Mouse (Mus musculus) liver, postnatal 0 days (tissue): Measurements from ENCODE around the gene Sorbs1. TPM values are rescaled to one million over a fixed set of nuclear protein-coding genes. Genes with fewer than 3 reads are reported as not detected.

Source experiments
- ATAC-seq: fragments of 200-750 bp; cut with Nextera tagmentation; 2 replicates; pipeline ENCODE4 v1.8.0; 2017; ENCODE audit warnings: mild to moderate bottlenecking, moderate library complexity
- DNase-seq: peaks from one replicate; pipeline ENCODE4 v3.0.0-alpha.2; 2016
- H3K27ac ChIP-seq: fragments of 300-500 bp; sonication (generic); 2 replicates; pipeline ENCODE4 v1.5.1; 2014; ENCODE audit warnings: antibody characterized with exemption, moderate library complexity, mild to moderate bottlenecking, low read depth
- H3K27me3 ChIP-seq: fragments of 300-500 bp; sonication (generic); 2 replicates; pipeline ENCODE4 v1.6.1; 2014; ENCODE audit warnings: low read length, control low read depth, mixed read lengths; ENCODE audit not compliant: insufficient read depth
- H3K36me3 ChIP-seq: fragments of 300-500 bp; sonication (generic); replicated peaks from 2 replicates; pipeline ENCODE4 v1.6.1; 2014; ENCODE audit warnings: mild to moderate bottlenecking, control low read depth, low read length, moderate library complexity, mixed read lengths; ENCODE audit not compliant: insufficient read depth
- H3K4me1 ChIP-seq: fragments of 300-500 bp; sonication (generic); 2 replicates; pipeline ENCODE4 v1.6.1; 2014; ENCODE audit warnings: antibody characterized with exemption, mild to moderate bottlenecking, control low read depth; ENCODE audit not compliant: insufficient read depth
- H3K4me2 ChIP-seq: fragments of 300-500 bp; sonication (generic); 2 replicates; pipeline ENCODE4 v1.6.1; 2014; ENCODE audit warnings: low read depth, mild to moderate bottlenecking, low read length, moderate library complexity, mixed read lengths
- H3K4me3 ChIP-seq: fragments of 300-500 bp; sonication (generic); 2 replicates; pipeline ENCODE4 v1.5.1; 2014; ENCODE audit warnings: low read depth, low read length
- H3K9ac ChIP-seq: fragments of 300-500 bp; sonication (generic); replicated peaks from 2 replicates; pipeline ENCODE4 v1.6.1; 2014; ENCODE audit warnings: mild to moderate bottlenecking, moderate library complexity
- H3K9me3 ChIP-seq: fragments of 300-500 bp; sonication (generic); 2 replicates; pipeline ENCODE4 v1.6.1; 2016; ENCODE audit warnings: mild to moderate bottlenecking, control low read depth, low read length, mixed read lengths
- CTCF ChIP-seq: sonication (generic); IDR thresholded peaks from 2 replicates; pipeline ENCODE4 v1.5.1; 2016; ENCODE audit warnings: antibody characterized with exemption, low read depth
- EP300 ChIP-seq: IDR thresholded peaks from 2 replicates; pipeline ENCODE4 v1.6.1; 2016; ENCODE audit warnings: antibody characterized with exemption, low read depth, mild to moderate bottlenecking
- WGBS: fragments of 180-500 bp; shearing (Covaris S2); extraction: QIAGEN DNeasy Blood & Tissue Kit; methylation state at CpG from one replicate; pipeline ENCODE4 v1.1.7; 2014; ENCODE audit not compliant: insufficient replicate concordance; 5-methylcytosine and 5-hydroxymethylcytosine counted together
- polyA plus RNA-seq: library from polyadenylated mRNA; unstranded; fragments of >200 nt; fragmentation: Nextera tagmentation; extraction: Ambion mirVana; gene quantifications from 2 replicates; pipeline ENCODE4 v1.2.1, GENCODE M21; 2015

Gene Sorbs1
- polyA plus RNA-seq, 1 experiment from 2014 or later, result 30.4 TPM

- Histone ChIP-seq H3K27ac (peak overlapping the region; percentile 94), H3K27me3 (no peaks in the 10 kb centered on the region), H3K4me2 (peak overlapping the region; percentile 62), H3K9me3 (no peaks in the 10 kb centered on the region), H3K4me1 (peaks cover 7% of the 10 kb centered on the region), H3K36me3 (peaks cover 11% of the 10 kb centered on the region; the same call in 1 of the 2 replicates), H3K9ac (peak overlapping the region; percentile 45; the same call in 1 of the 2 replicates), H3K4me3 (peak overlapping the region; percentile 19)
- no peak for DNase-seq
- 35% methylated on average over 4 of the region's 4 CpGs for WGBS
- ATAC-seq, result peak; percentile 54
- no peak for TF ChIP-seq CTCF
- no peak for TF ChIP-seq EP300
These were observed 215.8 kb downstream of the Sorbs1 start for GRCm38 (mm10) chr19:40297798-40298144.

GRCm38 (mm10) chr19:40297078-40297797, 216.3 kb downstream of the Sorbs1 start:
- no peaks in the 10 kb centered on the region for H3K9me3 ChIP-seq

GRCm38 (mm10) chr19:40294231-40294630, 219.3 kb downstream of the Sorbs1 start:
- Histone ChIP-seq H3K27me3 (no peaks in the 10 kb centered on the region), H3K4me3 (no peak overlapping the region), H3K4me1 (peaks cover 7% of the 10 kb centered on the region), H3K9me3 (no peaks in the 10 kb centered on the region), H3K27ac (no peak overlapping the region), H3K36me3 (peaks cover 4% of the 10 kb centered on the region; the same call in 1 of the 2 replicates), H3K4me2 (no peak overlapping the region), H3K9ac (no peak overlapping the region)
- no peak for ATAC-seq
- no peak for DNase-seq
- TF ChIP-seq EP300 (no peak), CTCF (no peak)
- WGBS, result 75% methylated on average over 1 of the region's 1 CpGs

More at GRCm38 (mm10) chr19:40297078-40297797, 216.3 kb downstream of the Sorbs1 start:
- Histone ChIP-seq H3K4me2 (peak overlapping the region; percentile 62), H3K4me3 (peak overlapping the region; percentile 19), H3K27me3 (no peaks in the 10 kb centered on the region), H3K36me3 (peaks cover 10% of the 10 kb centered on the region; the same call in 1 of the 2 replicates), H3K27ac (peak overlapping the region; percentile 94), H3K9ac (peak overlapping the region; percentile 45; the same call in 1 of the 2 replicates), H3K4me1 (peaks cover 7% of the 10 kb centered on the region)
- DNase-seq (peak; percentile 55), ATAC-seq (peak; percentile 97)
- 49% methylated on average over 7 of the region's 7 CpGs for WGBS
- TF ChIP-seq EP300, result peak; percentile 87; the same call in 1 of the 2 replicates
- no peak for TF ChIP-seq CTCF

- 92% methylated on average over 6 of the region's 6 CpGs for WGBS
- Histone ChIP-seq H3K4me1 (peaks cover 7% of the 10 kb centered on the region), H3K4me3 (no peak overlapping the region), H3K9ac (no peak overlapping the region), H3K4me2 (no peak overlapping the region), H3K27ac (no peak overlapping the region), H3K36me3 (peaks cover 3% of the 10 kb centered on the region; the same call in 1 of the 2 replicates), H3K27me3 (no peaks in the 10 kb centered on the region), H3K9me3 (no peaks in the 10 kb centered on the region)
- ATAC-seq, result no peak
- DNase-seq, result no peak
- no peak for TF ChIP-seq CTCF
- TF ChIP-seq EP300, result no peak
These were observed 219.8 kb downstream of the Sorbs1 start for GRCm38 (mm10) chr19:40293791-40294190.

- H3K27me3 ChIP-seq, result no peaks in the 10 kb centered on the region
- 78% methylated on average over 6 of the region's 6 CpGs for WGBS
- ATAC-seq, result no peak
These were observed 223.4 kb downstream of the Sorbs1 start for GRCm38 (mm10) chr19:40290099-40290724.

GRCm38 (mm10) chr19:40288415-40288814, 225.2 kb downstream of the Sorbs1 start:
- Histone ChIP-seq H3K4me2 (no peak overlapping the region), H3K27me3 (no peaks in the 10 kb centered on the region), H3K27ac (no peak overlapping the region), H3K36me3 (no peaks in the 10 kb centered on the region), H3K9ac (no peak overlapping the region), H3K9me3 (no peaks in the 10 kb centered on the region), H3K4me1 (no peaks in the 10 kb centered on the region), H3K4me3 (no peak overlapping the region)
- ATAC-seq (no peak), DNase-seq (no peak)
- WGBS, result 88% methylated on average over 9 of the region's 9 CpGs
- TF ChIP-seq EP300, result no peak

More at GRCm38 (mm10) chr19:40290099-40290724, 223.4 kb downstream of the Sorbs1 start:
- Histone ChIP-seq H3K9me3 (no peaks in the 10 kb centered on the region), H3K4me2 (no peak overlapping the region), H3K4me3 (no peak overlapping the region), H3K36me3 (peaks cover 3% of the 10 kb centered on the region; the same call in 1 of the 2 replicates), H3K9ac (no peak overlapping the region), H3K4me1 (no peaks in the 10 kb centered on the region), H3K27ac (no peak overlapping the region)
- TF ChIP-seq CTCF (no peak), EP300 (no peak)
- no peak for DNase-seq
